Mouse (Mus musculus): ENCODE data around the gene Myoz2.

DNA sequence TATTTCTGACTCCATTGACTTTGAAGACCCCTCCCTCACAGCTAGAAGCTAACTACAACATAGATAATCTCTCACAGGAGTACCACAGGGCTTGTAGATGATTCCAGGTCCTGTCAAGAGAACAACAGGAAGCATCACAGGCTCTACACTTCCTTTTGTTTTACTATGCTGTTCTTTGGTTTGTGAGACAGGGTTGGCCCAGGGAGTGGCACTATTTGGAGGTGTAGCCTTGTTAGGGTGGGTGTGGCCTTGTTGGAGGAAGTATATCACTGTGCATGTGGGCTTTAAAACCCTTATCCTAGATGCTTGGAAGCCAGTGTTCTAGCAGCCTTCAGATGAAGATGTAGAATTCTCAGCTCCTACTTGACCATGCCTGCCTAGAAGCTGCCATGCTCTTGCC is 40.2 kb upstream of the Myoz2 start:
- no peak for TF ChIP-seq CHD2 (IDR thresholded peaks at IDR 0.05; ENCODE audit: low read depth, low read length)
- TF ChIP-seq ZC3H11A (IDR thresholded peaks at IDR 0.05; ENCODE audit: borderline replicate concordance, low read depth, low read length) = no peak
- no peak for TF ChIP-seq HCFC1 (IDR thresholded peaks at IDR 0.05; ENCODE audit: borderline replicate concordance, insufficient read depth, low read length)

Data from ES-E14 (cell line).